Mouse (Mus musculus) intestine, embryonic 14.5 days (tissue): ENCODE data around the gene Ifit1bl2. TPM values are rescaled to one million over a fixed set of nuclear protein-coding genes. Genes with fewer than 3 reads are reported as not detected.
"Not testable (repeated sequence)": the region's sequence is repeated elsewhere in the genome, so short reads cannot be mapped to it uniquely, and the experiment has no call there.

Experiments used
- ATAC-seq: fragments of 200-750 bp; cut with Nextera tagmentation; replicated peaks from 2 replicates; pipeline ENCODE4 v1.8.0; 2017; ENCODE audit warnings: low read depth, moderate number of reproducible peaks, moderate TSS enrichment, moderate library complexity; ENCODE audit not compliant: low FRiP score, low TSS enrichment
- DNase-seq: peaks from one replicate; pipeline ENCODE4 v3.0.0-alpha.2; 2018; ENCODE audit warnings: low spot score
- H3K27ac ChIP-seq: fragments of 300-500 bp; sonication (generic); 2 replicates; pipeline ENCODE4 v1.5.1; 2014; ENCODE audit warnings: low read depth, mild to moderate bottlenecking, control low read depth
- H3K27me3 ChIP-seq: fragments of 300-500 bp; sonication (generic); replicated peaks from 2 replicates; pipeline ENCODE4 v1.6.1; 2014; ENCODE audit warnings: low read length, control low read depth; ENCODE audit not compliant: control insufficient read depth, insufficient read depth
- H3K36me3 ChIP-seq: fragments of 300-500 bp; sonication (generic); 2 replicates; pipeline ENCODE4 v1.6.1; 2014; ENCODE audit warnings: low read length, control low read depth; ENCODE audit not compliant: control insufficient read depth, insufficient read depth
- H3K4me1 ChIP-seq: fragments of 300-500 bp; sonication (generic); replicated peaks from 2 replicates; pipeline ENCODE4 v1.6.1; 2014; ENCODE audit warnings: low read length, control low read depth, mixed read lengths; ENCODE audit not compliant: control insufficient read depth, insufficient read depth
- H3K4me2 ChIP-seq: fragments of 300-500 bp; sonication (generic); 2 replicates; pipeline ENCODE4 v1.6.1; 2014; ENCODE audit warnings: low read length
- H3K4me3 ChIP-seq: fragments of 300-500 bp; sonication (generic); 2 replicates; pipeline ENCODE4 v1.5.1; 2014; ENCODE audit warnings: low read depth, low read length, control low read depth, mixed read lengths
- H3K9ac ChIP-seq: fragments of 300-500 bp; sonication (generic); 2 replicates; pipeline ENCODE4 v1.6.1; 2014; ENCODE audit warnings: mild to moderate bottlenecking, low read length
- H3K9me3 ChIP-seq: fragments of 300-500 bp; sonication (generic); 2 replicates; pipeline ENCODE4 v1.6.1; 2016; ENCODE audit warnings: low read length, control low read depth; ENCODE audit not compliant: control insufficient read depth
- WGBS: fragments of 180-500 bp; shearing (Covaris S2); extraction: QIAGEN DNeasy Blood & Tissue Kit; methylation state at CpG from one replicate; pipeline ENCODE4 v1.1.7; 2014; 5-methylcytosine and 5-hydroxymethylcytosine counted together
- polyA plus RNA-seq: library from polyadenylated mRNA; unstranded; fragments of >200 nt; fragmentation: Nextera tagmentation; extraction: Ambion mirVana; gene quantifications from 2 replicates; pipeline ENCODE4 v1.2.1, GENCODE M21; 2014

The Ifit1bl2 gene
- polyA plus RNA-seq, 1 experiment from 2014 or later = 0.14 TPM

GRCm38 (mm10) chr19:34583126-34583766 lies 57.3 kb downstream of the Ifit1bl2 start, which contains the start of gene Ifit3:
Ifit3 (plus strand) TSS chr19:34583531.
- not testable (repeated sequence) for H3K4me2 ChIP-seq, DNase-seq, H3K36me3 ChIP-seq, H3K4me3 ChIP-seq, H3K9ac ChIP-seq, H3K9me3 ChIP-seq, H3K4me1 ChIP-seq, H3K27me3 ChIP-seq, H3K27ac ChIP-seq
- 0 out of 2 replicates have a peak, but pooled peaks have one; percentile 50 for ATAC-seq
- 52% methylated on average over 2 of the region's 2 CpGs for WGBS

- H3K27me3 ChIP-seq, H3K4me1 ChIP-seq, H3K9me3 ChIP-seq, H3K36me3 ChIP-seq, H3K4me2 ChIP-seq, H3K27ac ChIP-seq, H3K9ac ChIP-seq, ATAC-seq, DNase-seq, H3K4me3 ChIP-seq: not testable (repeated sequence)
- 95% methylated on average over 2 of the region's 2 CpGs for WGBS
Observed at GRCm38 (mm10) chr19:34582696-34583095, 57.8 kb downstream of the Ifit1bl2 start.

GRCm38 (mm10) chr19:34577121-34577520 lies 63.4 kb downstream of the Ifit1bl2 start:
- no peaks in the 10 kb centered on the region for H3K27me3 ChIP-seq
- no peak overlapping the region for H3K27ac ChIP-seq
- DNase-seq = no peak
- H3K36me3 ChIP-seq = peaks cover 7% of the 10 kb centered on the region
- 77% methylated on average over 1 of the region's 1 CpGs for WGBS
- H3K4me3 ChIP-seq = no peak overlapping the region
- no peak overlapping the region for H3K9ac ChIP-seq
- H3K4me2 ChIP-seq = no peak overlapping the region
- H3K9me3 ChIP-seq = no peaks in the 10 kb centered on the region
- ATAC-seq = no peak
- no peaks in the 10 kb centered on the region for H3K4me1 ChIP-seq

GRCm38 (mm10) chr19:34573650-34574049 lies 66.9 kb downstream of the Ifit1bl2 start:
- Histone ChIP-seq H3K27ac (no peak overlapping the region), H3K4me1 (0 out of 2 replicates have a peak, but pooled peaks cover 5% of the 10 kb centered on the region), H3K9me3 (no peaks in the 10 kb centered on the region), H3K9ac (no peak overlapping the region), H3K4me3 (no peak overlapping the region), H3K36me3 (peaks cover 7% of the 10 kb centered on the region), H3K27me3 (no peaks in the 10 kb centered on the region), H3K4me2 (no peak overlapping the region)
- ATAC-seq = no peak
- no peak for DNase-seq
- WGBS = 93% methylated on average over 5 of the region's 5 CpGs

- DNase-seq (no peak), ATAC-seq (no peak)
- Histone ChIP-seq H3K36me3 (peaks cover 7% of the 10 kb centered on the region), H3K9me3 (no peaks in the 10 kb centered on the region), H3K27ac (no peak overlapping the region), H3K9ac (no peak overlapping the region), H3K4me3 (no peak overlapping the region), H3K27me3 (no peaks in the 10 kb centered on the region), H3K4me2 (no peak overlapping the region), H3K4me1 (0 out of 2 replicates have a peak, but pooled peaks cover 5% of the 10 kb centered on the region)
- WGBS = 100% methylated on average over 1 of the region's 1 CpGs
Observed at GRCm38 (mm10) chr19:34571080-34571479, 69.5 kb downstream of the Ifit1bl2 start.

GRCm38 (mm10) chr19:34569896-34570476 lies 70.6 kb downstream of the Ifit1bl2 start:
- H3K27ac ChIP-seq = no peak overlapping the region

GRCm38 (mm10) chr19:34568988-34569895 lies 71.3 kb downstream of the Ifit1bl2 start:
- WGBS = 54% methylated on average over 7 of the region's 7 CpGs
- Histone ChIP-seq H3K27ac (no peak overlapping the region), H3K9ac (no peak overlapping the region), H3K4me1 (0 out of 2 replicates have a peak, but pooled peaks cover 5% of the 10 kb centered on the region), H3K36me3 (peaks cover 7% of the 10 kb centered on the region), H3K4me2 (no peak overlapping the region), H3K27me3 (no peaks in the 10 kb centered on the region), H3K9me3 (no peaks in the 10 kb centered on the region), H3K4me3 (no peak overlapping the region)
- ATAC-seq (no peak), DNase-seq (no peak)

More at GRCm38 (mm10) chr19:34569896-34570476, 70.6 kb downstream of the Ifit1bl2 start:
- DNase-seq (no peak), ATAC-seq (no peak)
- Histone ChIP-seq H3K4me3 (no peak overlapping the region), H3K9ac (no peak overlapping the region), H3K4me2 (no peak overlapping the region), H3K27me3 (no peaks in the 10 kb centered on the region), H3K9me3 (no peaks in the 10 kb centered on the region), H3K36me3 (peaks cover 7% of the 10 kb centered on the region), H3K4me1 (0 out of 2 replicates have a peak, but pooled peaks cover 5% of the 10 kb centered on the region)
- WGBS = 52% methylated on average over 4 of the region's 4 CpGs
